Mouse (Mus musculus) CH12F3 (cell line): ENCODE measurements around the gene Nodal.

Experiments used
- in situ Hi-C: fragments of 300-500 bp; cut with MboI; formaldehyde crosslinking; loops from 2 replicates; pipeline ENCODE4 v1.14.3; 2020; ENCODE audit warnings: low sequenced_read_pairs

Gene Nodal

DNA sequence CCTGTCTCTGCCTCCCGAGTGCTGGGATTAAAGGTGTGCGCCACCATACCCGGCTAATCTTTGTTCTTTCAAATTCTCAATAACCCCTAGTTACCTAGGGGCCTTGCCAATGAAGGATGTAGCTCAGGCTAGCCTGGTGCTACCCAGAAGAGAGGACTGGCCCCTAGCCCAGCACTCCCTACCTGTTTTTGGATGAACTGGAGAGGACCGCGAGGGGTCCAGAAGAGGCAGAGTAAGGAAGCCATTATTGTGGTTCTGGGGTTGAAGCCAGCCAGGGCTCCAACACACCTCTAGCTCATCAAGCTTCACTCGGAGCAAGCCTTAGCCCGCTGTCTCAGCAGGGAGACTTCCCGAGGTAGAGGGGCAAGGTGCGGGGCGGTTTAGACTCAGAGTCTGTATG lies at the start of gene Nodal:
Nodal (plus strand) TSS at position 301 of the 400 bp plus-strand sequence.
- in situ Hi-C loops: no loop called here

DNA sequence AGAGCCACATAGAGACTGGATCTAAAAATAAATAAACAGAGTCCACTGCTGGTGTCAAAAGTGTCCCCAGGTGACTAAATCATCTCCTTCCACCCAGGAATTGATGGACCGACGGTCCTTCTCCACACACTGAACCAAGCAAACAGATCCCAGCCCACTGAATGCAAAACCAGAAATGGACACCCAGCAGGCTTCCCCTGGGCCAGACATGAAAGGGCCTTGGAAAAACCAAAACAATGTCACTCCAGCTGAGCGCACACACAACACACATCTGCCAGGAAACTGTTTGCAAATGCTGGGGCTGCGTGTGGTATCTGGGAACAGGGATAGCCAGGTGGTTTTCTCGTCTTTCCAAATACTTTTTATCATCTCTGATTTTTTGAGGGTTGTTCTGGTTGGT lies 48.0 kb upstream of the Nodal start:
- in situ Hi-C loops: no loop called here

DNA sequence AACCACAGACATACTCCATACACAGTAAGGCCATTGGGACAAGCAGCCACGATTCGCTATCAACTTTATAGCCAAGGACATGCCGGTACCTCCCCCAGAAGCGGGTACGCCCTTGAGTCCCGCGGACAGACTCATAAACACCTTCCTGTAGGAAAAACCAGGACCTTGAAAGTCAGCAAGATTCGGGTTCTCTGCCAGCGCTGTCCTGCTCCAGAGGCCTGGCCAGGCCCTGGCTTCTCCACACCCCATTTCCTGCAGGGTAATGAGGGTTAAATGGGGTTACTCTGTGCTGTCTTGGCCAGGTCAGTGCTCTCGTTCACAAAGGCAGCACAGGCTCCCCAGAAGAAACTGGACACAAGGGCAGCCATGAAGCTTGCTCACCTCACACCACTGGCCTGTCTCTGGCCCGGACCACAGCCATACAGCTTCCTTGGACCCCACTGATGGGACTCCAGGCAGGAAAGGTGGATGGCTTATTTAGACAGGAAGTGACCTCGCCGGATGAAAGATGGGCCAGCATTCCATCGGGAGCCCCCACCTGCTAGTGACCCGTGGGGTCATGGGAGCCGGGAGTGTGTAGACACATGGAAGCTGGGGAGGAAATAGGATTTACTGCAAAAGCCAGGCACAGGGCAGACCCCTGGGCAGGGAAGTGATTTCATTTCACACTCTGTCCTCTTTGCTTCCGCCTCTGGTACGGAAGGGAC lies 47.3 kb upstream of the Nodal start:
- in situ Hi-C loops: no loop called here

DNA sequence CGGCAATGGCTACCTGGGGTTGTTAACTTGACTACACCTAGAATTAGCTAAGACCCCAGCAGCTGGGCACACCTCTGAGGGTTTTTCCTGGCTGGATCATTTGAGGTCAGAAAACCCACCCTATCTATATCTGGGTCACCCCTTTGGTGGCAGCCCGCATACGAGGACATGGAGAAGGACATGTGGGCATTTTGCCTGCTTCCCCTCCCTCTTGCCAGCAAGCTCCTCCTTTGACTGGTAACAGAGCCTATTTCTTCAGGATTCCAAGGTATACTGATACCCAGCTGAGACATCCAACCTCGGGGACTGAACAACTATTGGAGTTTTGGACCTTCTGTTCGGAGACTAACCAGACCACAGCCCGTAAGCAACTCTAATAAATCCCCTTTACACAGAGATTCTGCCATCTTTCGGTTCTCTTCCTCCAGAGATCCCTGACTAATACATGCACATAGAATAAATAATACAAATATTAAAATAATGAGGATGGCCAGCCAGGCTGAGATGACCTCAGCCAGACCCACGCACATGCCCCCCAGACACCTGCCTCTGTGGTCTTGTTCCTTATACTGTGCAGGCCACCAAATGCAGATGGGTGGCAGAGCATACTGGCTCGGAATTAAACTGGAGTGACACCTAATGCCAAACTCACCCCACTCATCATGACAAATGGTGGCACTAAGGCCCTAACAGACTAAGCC lies 45.7 kb upstream of the Nodal start:
- in situ Hi-C loops: no loop called here

DNA sequence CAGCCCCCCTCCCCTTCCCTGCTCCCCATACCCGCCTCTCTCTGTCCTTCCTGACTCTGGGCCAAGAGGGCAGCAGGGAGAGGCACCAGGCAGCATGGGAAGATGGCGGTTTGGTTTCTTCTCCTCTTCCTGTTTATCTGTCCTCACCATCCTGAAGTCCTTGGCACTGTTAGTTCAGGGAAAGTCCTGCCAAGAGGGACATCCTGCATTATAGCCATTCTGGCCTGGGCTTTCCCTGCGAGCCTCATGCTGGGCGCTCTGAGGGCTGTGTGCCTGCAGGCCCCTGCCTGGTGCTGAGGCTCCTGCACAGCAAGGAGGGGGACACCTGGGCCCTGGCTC lies 45.2 kb upstream of the Nodal start:
- in situ Hi-C loops: no loop called here

DNA sequence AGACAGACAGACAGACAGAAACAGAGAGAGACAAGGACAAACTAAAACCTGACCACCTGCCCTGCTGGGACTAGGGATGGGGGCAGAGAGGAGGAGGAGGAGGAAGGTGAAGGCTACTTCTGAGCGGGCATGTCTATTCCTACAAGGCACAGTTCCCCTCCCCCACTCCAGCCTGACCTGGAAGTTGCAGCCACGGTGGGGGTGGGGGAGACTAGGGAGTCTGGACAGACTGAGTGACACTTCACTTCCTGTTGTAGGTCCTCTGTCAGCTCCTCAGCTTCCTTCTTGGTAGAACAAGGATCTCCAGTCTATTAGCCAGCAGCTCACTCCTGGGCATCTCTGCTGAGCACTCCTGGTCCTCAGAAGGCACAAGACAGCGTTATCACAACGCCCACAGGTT lies 43.7 kb upstream of the Nodal start:
- in situ Hi-C loops: no loop called here

DNA sequence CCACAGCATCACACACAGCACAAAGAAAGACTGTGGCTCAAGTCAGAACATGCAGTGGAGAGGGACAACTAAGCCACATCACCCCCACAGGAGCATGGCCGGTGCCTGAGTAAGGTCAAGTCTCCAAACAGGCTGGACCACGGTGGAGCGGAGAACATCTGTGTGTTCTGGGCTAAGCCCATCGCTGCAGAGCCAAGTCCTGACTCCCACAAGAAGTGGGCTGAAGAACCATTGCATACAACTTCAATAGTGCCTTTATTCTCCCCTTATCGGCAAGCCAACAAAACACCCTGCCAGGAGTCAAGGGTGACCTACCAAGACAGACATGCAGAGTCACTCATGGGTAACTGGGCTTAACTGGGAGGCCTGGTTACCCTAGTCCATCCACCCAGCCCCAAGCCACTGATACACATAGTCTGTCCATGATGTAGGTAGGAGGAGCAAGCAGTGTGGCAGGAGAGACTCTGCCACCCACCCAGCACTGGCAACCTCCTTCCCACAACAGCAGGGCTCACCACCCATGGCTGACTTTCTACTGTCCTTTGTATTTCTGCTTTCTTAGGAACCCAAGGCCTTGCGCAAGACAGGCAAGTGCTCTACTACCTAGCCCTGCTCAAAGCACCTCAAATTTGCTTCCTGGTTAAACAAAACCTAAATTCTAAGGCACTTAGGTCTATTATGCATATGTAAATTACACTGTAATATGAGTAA lies 42.8 kb upstream of the Nodal start:
- in situ Hi-C loops: no loop called here

DNA sequence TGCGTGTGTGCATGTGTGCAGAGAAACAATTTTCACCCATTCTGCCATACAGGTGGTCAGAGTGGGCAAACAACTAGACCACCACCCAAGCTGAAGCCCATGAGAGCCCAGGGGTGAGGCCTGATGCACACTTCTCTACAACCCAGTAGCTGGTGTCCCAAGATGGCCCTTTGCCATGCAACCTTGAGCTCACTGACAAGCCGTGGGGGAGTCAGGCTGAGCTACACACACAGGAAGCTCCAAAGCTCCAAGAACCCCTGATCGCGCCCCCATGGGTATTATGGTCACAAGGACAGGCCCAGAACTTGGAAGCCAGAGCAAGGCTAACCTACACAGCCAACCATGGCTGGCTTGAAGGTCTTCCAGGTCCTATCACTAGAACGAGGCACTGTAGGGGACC lies 39.7 kb upstream of the Nodal start:
- in situ Hi-C loops: no loop called here

DNA sequence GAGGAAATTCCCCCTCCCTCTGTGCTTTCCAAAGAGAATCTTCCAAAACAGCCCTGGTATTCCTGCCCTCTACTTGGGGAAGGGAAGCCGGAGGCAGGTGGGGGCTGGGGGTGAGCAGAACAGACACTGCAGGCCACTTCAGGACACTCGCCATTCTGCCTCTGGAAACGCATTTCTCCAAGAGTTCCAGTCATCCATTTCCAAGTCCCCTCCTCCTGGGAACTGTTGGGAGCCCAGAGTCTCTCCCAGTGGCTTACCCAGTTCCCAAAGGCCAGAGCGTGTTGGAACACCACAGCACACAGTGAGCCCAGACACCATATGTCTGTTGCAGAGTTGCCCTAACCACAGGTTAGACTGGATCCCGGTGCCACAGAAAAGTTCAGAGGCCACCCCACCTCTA lies 39.1 kb upstream of the Nodal start:
- in situ Hi-C loops: no loop called here

DNA sequence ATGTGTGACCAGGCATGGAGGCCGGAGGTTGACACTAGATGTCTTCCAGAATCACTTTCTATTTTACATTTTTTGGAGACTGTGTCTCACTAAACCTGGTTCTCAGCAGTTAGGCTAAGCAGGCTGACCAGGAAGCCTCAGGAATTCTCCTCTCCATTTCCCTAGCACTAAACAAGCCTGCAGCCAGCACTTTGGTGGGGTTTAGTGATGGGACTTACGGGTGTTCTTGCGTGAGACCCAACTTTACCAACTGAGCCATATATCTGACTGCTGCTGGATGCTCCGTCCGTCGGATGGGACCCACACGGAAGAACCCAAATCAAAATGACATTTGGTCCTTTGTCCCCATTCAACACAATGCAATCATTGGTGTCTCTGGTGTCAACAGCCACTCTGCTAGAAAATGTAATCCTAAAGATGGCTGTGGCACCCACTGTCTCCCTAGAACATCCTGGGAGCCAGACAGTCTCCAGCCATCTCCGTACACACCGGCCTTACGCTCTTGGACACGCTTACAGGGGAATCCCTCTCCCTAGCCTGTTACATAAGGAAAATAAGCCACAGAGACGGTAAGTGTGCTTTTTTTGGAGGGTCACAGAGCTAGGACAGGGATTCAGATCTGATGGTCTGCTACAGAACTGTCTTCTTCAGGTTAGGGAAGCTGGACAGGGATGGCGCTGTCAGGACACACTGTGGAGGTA lies 38.3 kb upstream of the Nodal start:
- in situ Hi-C loops: no loop called here

DNA sequence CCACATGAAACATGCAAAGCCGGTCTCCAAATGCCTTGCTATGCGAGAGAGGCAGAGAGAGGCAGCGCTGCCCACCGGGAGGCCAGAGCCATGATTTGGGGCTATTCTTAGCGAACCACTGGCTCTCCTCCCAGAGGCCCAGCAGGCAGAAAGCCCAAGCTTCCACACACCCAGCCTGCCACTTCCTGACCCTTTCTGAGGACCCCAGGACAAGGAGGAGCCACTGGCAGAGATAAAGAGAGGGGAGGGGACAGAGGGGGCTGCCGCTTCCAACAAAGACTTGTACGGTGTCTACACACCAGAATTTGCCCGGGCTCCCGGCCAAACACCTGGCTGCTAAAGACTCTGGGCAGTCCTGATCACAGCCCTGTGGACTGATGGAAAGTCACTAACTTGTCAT lies 37.6 kb upstream of the Nodal start:
- in situ Hi-C loops: no loop called here

DNA sequence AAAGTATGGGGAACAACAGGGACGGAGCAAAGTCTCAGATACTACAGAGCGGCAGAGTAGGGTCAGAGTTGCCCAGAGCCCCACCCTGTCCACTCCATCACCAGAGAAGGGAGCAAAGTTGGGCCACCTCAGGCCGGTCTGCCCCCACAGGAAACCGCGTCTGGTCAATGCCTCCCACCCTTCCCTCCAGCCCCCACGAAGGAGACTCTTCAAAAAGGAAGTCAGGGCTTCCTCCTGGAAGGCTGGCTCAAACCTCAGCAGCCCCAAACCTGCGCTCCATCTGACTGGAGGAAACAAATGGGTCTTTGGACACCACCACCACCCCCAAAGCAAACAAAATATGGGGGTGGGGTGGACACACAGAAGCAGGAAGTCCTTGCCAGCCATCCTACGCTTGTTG lies 35.9 kb upstream of the Nodal start:
- in situ Hi-C loops: no loop called here

DNA sequence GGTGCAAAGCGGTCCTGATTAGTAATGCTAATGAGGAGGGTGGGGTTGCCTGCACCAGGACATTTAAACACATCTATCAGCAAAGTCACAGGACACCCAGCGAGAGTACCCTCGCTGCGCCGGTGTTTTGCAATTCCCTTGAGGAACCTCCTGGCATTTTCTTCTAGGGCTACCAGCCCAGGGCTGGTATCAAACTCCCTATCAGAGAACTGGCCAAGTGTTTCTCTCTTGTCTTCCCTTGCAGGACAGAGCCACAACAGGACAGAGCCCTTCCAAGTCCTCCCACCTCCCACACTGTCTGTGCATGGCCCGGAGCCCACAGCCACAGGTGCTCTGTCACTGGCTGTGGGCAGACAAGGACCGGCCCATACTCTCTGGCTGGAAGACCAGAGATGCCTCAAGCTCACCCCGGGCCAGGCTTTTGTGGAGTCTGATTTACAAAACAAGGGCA lies 35.5 kb upstream of the Nodal start:
- in situ Hi-C loops: no loop called here

DNA sequence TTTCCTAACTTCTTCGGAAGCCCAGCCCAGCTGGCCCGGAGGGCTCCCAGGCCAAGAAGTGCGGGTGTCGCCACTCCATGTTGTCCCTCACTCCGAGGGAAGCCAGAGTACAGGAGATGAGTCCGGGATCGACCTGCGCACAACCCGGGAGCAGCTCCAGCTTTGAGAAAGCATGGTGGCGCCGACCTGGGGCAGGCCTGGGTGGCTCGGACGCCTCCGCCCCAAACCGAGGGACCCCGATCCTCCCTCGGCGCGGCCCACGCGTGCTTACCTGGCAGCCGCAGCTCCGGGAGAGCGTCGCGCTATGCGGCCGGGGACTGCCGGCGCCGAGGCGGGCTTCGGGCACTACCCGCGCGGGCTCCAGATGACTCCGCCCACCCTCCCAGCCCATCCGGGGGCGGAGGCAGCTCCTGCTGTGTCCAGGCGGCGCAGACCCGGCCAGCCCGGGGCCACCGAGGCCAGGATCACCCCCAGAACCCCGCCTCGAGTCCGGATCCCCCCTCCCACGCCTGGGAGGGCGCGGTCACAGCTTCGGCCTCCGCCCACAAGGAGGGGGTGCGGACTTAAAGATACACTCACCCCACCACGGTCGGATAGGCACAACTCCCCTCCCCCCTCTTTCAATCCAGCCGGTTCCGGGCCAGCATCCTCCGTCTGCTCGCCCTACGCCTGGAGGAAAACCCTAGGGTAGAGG lies 34.6 kb upstream of the Nodal start, which contains the start of gene Pald1:
Pald1 (minus strand) TSS at position 510 of the 694 bp plus-strand sequence.
- in situ Hi-C loops: no loop called here

DNA sequence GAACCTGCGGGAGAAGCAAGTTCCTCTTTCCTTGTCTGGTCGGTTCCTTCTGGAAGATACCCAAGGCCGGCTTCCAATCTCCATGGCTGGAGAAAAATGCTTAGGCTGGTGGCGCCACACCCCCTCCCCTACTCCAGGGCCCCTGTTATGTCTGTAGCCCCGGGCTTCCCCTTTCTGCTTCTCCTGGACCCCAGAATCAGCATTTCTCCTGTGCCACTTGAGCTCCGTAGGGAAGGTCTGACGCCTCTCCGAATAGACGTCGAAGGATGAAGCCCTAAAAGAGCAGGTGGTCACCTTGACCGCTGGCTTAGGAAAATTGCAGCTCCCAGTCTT lies 34.1 kb upstream of the Nodal start:
- in situ Hi-C loops: no loop called here

DNA sequence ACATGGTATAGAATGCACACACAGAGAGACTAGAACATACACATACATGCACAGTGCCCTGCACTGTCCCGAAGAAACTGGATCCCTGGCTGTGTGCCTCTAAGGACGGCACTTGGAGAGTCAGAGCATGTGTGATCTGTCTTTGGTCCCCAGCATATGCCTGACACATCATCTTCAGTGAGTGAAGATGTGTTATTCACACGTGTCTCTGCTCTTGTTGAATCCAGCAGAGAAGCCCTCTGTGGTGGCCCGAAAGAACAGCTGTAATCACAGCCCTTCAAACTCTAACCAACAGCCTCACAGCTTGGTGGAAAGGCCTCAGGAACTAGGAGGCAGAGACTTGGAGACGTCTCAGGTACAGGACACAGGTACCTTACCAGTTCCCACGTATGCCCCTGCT lies 32.6 kb upstream of the Nodal start:
- in situ Hi-C loops: no loop called here

DNA sequence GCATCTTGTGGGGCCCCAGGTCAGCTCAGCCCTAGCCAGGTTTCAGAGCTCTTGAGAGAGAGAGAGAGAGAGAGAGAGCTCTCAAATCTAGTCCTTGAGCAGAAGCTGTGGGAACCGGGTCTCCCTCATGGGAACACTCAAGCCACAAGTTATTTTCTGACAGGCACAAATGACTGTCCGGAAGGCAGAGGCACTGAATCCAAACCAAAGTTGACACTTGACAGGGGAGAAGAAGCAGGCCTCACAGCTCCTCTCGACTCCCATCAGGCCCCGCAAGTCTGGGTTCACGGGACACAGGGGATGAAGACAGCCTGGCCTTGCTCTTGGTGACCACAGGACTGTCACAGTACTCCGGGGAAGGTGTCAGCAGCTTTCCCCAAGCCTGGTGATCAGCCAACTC lies 31.5 kb upstream of the Nodal start:
- in situ Hi-C loops: no loop called here

DNA sequence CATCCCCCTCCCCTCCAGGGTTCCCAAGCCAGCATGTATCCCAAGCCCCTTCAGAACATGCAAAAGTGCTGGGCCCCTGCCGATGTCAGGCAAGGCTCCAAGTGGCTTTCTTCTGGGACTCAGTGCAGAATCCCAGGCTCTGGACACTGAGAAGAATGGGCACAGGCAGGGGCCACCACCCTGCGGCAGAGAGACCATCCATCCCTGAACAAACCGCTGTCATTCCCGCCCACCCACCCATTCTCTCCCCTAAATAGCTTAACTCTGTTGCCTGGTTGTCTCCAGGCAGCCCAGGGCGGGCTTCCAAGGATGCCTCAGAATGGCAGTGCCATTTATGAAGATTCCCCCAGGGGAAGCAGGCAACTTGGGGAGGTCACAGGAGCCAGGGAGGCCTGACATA lies 28.8 kb upstream of the Nodal start:
- in situ Hi-C loops: no loop called here

DNA sequence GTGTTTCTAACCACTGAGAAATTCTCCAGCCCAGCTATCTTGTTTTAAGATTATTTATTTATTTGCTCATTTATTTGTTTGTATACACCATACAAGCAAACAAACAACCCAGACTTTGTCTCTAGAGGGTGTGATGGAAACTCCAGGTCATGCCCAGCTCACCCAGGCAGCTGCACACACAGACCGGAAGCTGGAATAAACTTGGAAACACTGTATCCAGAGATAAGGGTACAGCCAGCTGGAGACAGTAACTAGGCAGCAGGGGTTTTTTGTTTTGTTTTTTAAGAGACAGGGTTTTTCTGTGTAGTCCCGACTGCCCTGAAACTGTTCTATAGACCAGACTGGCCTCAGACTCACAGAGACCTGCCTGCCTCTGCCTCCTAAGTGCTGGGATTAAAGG lies 27.6 kb upstream of the Nodal start:
- in situ Hi-C loops: no loop called here

DNA sequence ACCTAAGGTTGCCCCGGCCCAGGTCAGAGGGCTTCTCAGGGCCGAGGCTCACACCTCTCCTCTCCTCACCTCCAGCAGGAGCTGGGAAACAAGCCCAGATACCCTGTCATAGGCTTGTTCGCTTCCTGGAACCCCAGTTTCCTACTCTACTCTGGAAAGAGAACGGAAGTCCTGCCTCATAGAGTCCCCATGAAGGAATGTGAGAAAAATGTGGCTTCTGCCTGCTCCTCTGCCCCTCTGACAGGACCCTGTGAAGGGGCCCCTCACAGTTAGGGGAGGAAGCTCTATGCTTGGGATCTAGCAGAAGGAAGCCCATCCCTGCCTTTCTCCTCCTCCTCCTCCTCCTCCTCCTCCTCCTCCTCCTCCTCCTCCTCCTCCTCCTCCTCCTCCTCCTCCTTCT lies 25.2 kb upstream of the Nodal start:
- in situ Hi-C loops: no loop called here
